Mouse (Mus musculus): ENCODE data around the gene Ccdc157. TPM values are rescaled to one million over a fixed set of nuclear protein-coding genes. Genes with fewer than 3 reads are reported as not detected.
A peak's percentile ranks its signal among the peaks of the same experiment; 100 is the strongest.

Gene Ccdc157
- total RNA-seq, 2 experiments from 2014 or later: 3.1 to 3.2 TPM

GRCm38 (mm10) chr11:4099447-4099846, 60.6 kb downstream of the Ccdc157 start:
- no peak for DNase-seq

- DNase-seq: no peak
Observed at GRCm38 (mm10) chr11:4098816-4099215, 61.3 kb downstream of the Ccdc157 start.

- DNase-seq: no peak
Observed at GRCm38 (mm10) chr11:4098120-4098519, 62.0 kb downstream of the Ccdc157 start.

- no peak for DNase-seq
Observed at GRCm38 (mm10) chr11:4097091-4097621, 62.9 kb downstream of the Ccdc157 start.

- DNase-seq: peak; percentile 98
Observed at GRCm38 (mm10) chr11:4096054-4096984, 63.8 kb downstream of the Ccdc157 start.

GRCm38 (mm10) chr11:4095171-4096053, 64.7 kb downstream of the Ccdc157 start, which contains the start of gene Mtfp1:
Gene Mtfp1, minus strand, starts transcription at chr11:4095445.
- peak; percentile 51 for DNase-seq

GRCm38 (mm10) chr11:4094378-4095170, 65.5 kb downstream of the Ccdc157 start:
- peak; percentile 31 for DNase-seq

- no peak for DNase-seq
Observed at GRCm38 (mm10) chr11:4093459-4094377, 66.4 kb downstream of the Ccdc157 start.

Small RNA genes lying within 50 kb of the gene (microRNA-seq; reads per million reads assigned to microRNA genes)
- 0.74 to 1.3 reads per million in 2 experiments for gene Mir3060 (ENCODE audit: borderline replicate concordance in 2 of 2)

Other genes starting within 250 kb of the Ccdc157 start
- gene Slc35e4, start 245.6 kb downstream of the Ccdc157 start, total RNA-seq (2021): 10 to 100 TPM; 13.0 to 14.2 TPM
- gene Tcn2, start 228.1 kb downstream of the Ccdc157 start, total RNA-seq (2021): 10 to 100 TPM; 11.6 to 22.6 TPM
- 10 to 100 TPM; 24.3 to 31.2 TPM for gene Pes1, start 196.3 kb downstream of the Ccdc157 start, total RNA-seq (2021)
- not detected for gene 4930556J24Rik, start 183.5 kb downstream of the Ccdc157 start, total RNA-seq (2021)
- gene Gal3st1, start 176.7 kb downstream of the Ccdc157 start, total RNA-seq (2021): under 1 TPM; 0.51 to 0.78 TPM
- not detected for gene Sec14l4, start 128.8 kb downstream of the Ccdc157 start, total RNA-seq (2021)
- not detected for gene Sec14l3, start 95.5 kb downstream of the Ccdc157 start, total RNA-seq (2021)
- gene Mtfp1, start 64.8 kb downstream of the Ccdc157 start, total RNA-seq (2021): 10 to 100 TPM; 60.8 to 62.0 TPM
- under 1 TPM; 0.49 to 0.83 TPM for gene Sec14l2, start 36.9 kb downstream of the Ccdc157 start, total RNA-seq (2021)
- 1 to 10 TPM; 4.9 to 5.0 TPM for gene Rnf215, start 25.1 kb downstream of the Ccdc157 start, total RNA-seq (2021)
- 10 to 100 TPM; 14.8 to 19.8 TPM for gene Sf3a1, start 57 bp upstream of the Ccdc157 start, total RNA-seq (2021)
- 1 to 10 TPM; 3.8 to 4.3 TPM for gene Tbc1d10a, start 26.5 kb upstream of the Ccdc157 start, total RNA-seq (2021)
- 1 to 10 TPM; 1.8 to 4.4 TPM for gene Castor1, start 57.9 kb upstream of the Ccdc157 start, total RNA-seq (2021)
- not detected for gene Osm, start 76.1 kb upstream of the Ccdc157 start, total RNA-seq (2021)
- under 1 TPM; 0.26 to 0.43 TPM for gene Lif, start 97.3 kb upstream of the Ccdc157 start, total RNA-seq (2021)